Mouse (Mus musculus): ENCODE measurements around the gene Lhx3. TPM values are rescaled to one million over a fixed set of nuclear protein-coding genes. Genes with fewer than 3 reads are reported as not detected.

The Lhx3 gene
- polyA plus RNA-seq, 1 experiment from 2014 or later = not detected

DNA sequence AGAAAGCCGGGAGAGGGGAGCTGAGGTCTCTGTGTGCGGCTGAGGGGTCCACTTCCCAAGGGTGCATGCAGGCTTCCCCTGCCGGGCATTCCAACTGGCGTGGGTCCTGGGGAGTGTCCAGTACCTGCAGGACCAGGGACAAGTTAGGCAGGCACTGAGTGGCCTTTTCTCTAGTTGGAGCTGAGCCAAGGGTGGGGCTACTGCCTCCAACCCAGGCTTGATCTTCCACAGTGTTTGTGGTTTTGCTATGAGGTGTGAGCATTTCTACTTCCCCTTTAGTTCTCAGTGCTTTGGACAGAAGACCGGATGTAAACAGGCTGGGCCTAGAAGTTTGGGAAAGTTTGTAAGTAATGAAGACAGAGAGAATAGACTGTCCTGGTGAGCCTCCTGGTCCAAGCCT, 19.6 kb downstream of the Lhx3 start:
- H3K4me2 ChIP-seq = no peak overlapping the region
- whole genome bisulfite sequencing = 58% methylated on average over 5 of the region's 5 CpGs
- no peak overlapping the region for H3K27ac ChIP-seq (ENCODE audit: low read depth, low read length)
- no peak overlapping the region for H3K4me3 ChIP-seq (ENCODE audit: low read depth, low read length)
- H3K9me3 ChIP-seq (ENCODE audit: control insufficient read depth, low read length) = no peaks in the 10 kb centered on the region
- DNase-seq (ENCODE audit: low spot score) (no peak), ATAC-seq (replicated peaks; ENCODE audit: low FRiP score) (no peak)
- no peaks in the 10 kb centered on the region for H3K4me1 ChIP-seq (replicated peaks; ENCODE audit: control insufficient read depth, insufficient read depth, low read length)
- H3K36me3 ChIP-seq (ENCODE audit: control insufficient read depth, insufficient read depth, low read length) = no peaks in the 10 kb centered on the region
- H3K27me3 ChIP-seq (replicated peaks; ENCODE audit: control insufficient read depth, insufficient read depth, low read length) = peaks cover 39% of the 10 kb centered on the region
- H3K9ac ChIP-seq (ENCODE audit: low read depth, low read length) = no peak overlapping the region

DNA sequence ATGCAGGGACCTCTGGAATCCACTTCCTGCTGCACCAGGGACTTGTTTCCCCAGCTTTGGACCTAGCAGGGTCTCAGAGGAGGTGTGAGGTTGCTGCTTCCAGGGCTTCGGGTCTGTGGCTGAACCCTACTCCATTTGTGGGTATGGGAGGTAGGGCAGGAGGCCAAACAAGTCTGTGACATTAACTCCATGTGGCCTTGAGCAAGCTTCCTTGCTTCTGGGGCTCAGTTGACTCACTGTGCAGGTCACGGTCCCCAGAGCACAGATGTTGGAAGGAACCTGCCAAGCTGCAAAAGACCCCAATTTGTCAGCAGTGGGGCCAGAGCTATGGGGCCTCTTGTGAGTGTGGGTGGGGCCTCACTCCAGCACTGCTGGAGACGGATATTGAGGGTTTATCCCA, 23.7 kb downstream of the Lhx3 start:
- H3K9me3 ChIP-seq (ENCODE audit: control insufficient read depth, low read length) = no peaks in the 10 kb centered on the region
- H3K27ac ChIP-seq (ENCODE audit: low read depth, low read length) = no peak overlapping the region
- 49% methylated on average over 3 of the region's 3 CpGs for WGBS
- H3K27me3 ChIP-seq (replicated peaks; ENCODE audit: control insufficient read depth, insufficient read depth, low read length) = peaks cover 21% of the 10 kb centered on the region
- no peak overlapping the region for H3K4me3 ChIP-seq (ENCODE audit: low read depth, low read length)
- H3K4me1 ChIP-seq (replicated peaks; ENCODE audit: control insufficient read depth, insufficient read depth, low read length) = no peaks in the 10 kb centered on the region
- no peak overlapping the region for H3K4me2 ChIP-seq
- DNase-seq (ENCODE audit: low spot score) (no peak), ATAC-seq (replicated peaks; ENCODE audit: low FRiP score) (no peak)
- H3K36me3 ChIP-seq (ENCODE audit: control insufficient read depth, insufficient read depth, low read length) = no peaks in the 10 kb centered on the region
- H3K9ac ChIP-seq (ENCODE audit: low read depth, low read length) = no peak overlapping the region

GRCm38 (mm10) chr2:26182646-26183045, 25.4 kb downstream of the Lhx3 start:
- ATAC-seq (replicated peaks; ENCODE audit: low FRiP score) (no peak), DNase-seq (ENCODE audit: low spot score) (no peak)
- Histone ChIP-seq H3K27me3 (replicated peaks; ENCODE audit: control insufficient read depth, insufficient read depth, low read length) (peaks cover 18% of the 10 kb centered on the region), H3K4me3 (ENCODE audit: low read depth, low read length) (no peak overlapping the region), H3K4me1 (replicated peaks; ENCODE audit: control insufficient read depth, insufficient read depth, low read length) (peaks cover 1% of the 10 kb centered on the region), H3K27ac (ENCODE audit: low read depth, low read length) (no peak overlapping the region), H3K36me3 (ENCODE audit: control insufficient read depth, insufficient read depth, low read length) (no peaks in the 10 kb centered on the region), H3K9me3 (ENCODE audit: control insufficient read depth, low read length) (no peaks in the 10 kb centered on the region), H3K4me2 (no peak overlapping the region), H3K9ac (ENCODE audit: low read depth, low read length) (no peak overlapping the region)
- WGBS = 12% methylated on average over 6 of the region's 6 CpGs

DNA sequence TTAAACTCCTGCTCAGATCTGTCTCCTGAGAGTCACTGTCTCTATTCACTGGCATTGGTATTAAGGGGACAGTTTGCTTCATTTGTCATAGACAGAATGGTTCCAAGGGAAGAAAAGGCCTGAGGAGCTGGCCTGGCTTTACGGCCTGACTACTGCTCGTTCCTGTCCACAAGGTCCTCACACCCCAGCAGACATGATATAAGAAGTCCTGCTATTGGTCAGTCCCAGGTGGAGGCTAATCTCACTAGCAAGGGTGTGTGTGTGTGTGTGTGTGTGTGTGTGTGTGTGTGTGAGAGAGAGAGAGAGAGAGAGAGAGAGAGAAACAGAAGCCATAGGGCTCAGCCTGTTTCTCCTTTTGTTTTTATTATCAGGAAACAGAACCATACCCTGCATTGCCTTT, 30.9 kb downstream of the Lhx3 start:
- 46% methylated on average over 2 of the region's 2 CpGs for WGBS
- peaks cover 12% of the 10 kb centered on the region for H3K27me3 ChIP-seq (replicated peaks; ENCODE audit: control insufficient read depth, insufficient read depth, low read length)
- no peaks in the 10 kb centered on the region for H3K36me3 ChIP-seq (ENCODE audit: control insufficient read depth, insufficient read depth, low read length)
- ATAC-seq (replicated peaks; ENCODE audit: low FRiP score) (peak; percentile 45; the same call in 1 of the 2 replicates), DNase-seq (ENCODE audit: low spot score) (no peak)
- no peak overlapping the region for H3K27ac ChIP-seq (ENCODE audit: low read depth, low read length)
- no peak overlapping the region for H3K4me3 ChIP-seq (ENCODE audit: low read depth, low read length)
- peaks cover 7% of the 10 kb centered on the region for H3K4me1 ChIP-seq (replicated peaks; ENCODE audit: control insufficient read depth, insufficient read depth, low read length)
- peak overlapping the region; percentile 25; the same call in 1 of the 2 replicates for H3K4me2 ChIP-seq
- H3K9me3 ChIP-seq (ENCODE audit: control insufficient read depth, low read length) = no peaks in the 10 kb centered on the region
- H3K9ac ChIP-seq (ENCODE audit: low read depth, low read length) = no peak overlapping the region

- no peaks in the 10 kb centered on the region for H3K9me3 ChIP-seq (ENCODE audit: control insufficient read depth, low read length)
- no peak overlapping the region for H3K4me3 ChIP-seq (ENCODE audit: low read depth, low read length)
- H3K36me3 ChIP-seq (ENCODE audit: control insufficient read depth, insufficient read depth, low read length) = no peaks in the 10 kb centered on the region
- H3K27me3 ChIP-seq (replicated peaks; ENCODE audit: control insufficient read depth, insufficient read depth, low read length) = peaks cover 10% of the 10 kb centered on the region
- ATAC-seq (replicated peaks; ENCODE audit: low FRiP score) (peak; percentile 84), DNase-seq (ENCODE audit: low spot score) (no peak)
- 23% methylated on average over 5 of the region's 5 CpGs for WGBS
- peaks cover 7% of the 10 kb centered on the region for H3K4me1 ChIP-seq (replicated peaks; ENCODE audit: control insufficient read depth, insufficient read depth, low read length)
- peak overlapping the region; percentile 25; the same call in 1 of the 2 replicates for H3K4me2 ChIP-seq
- no peak overlapping the region for H3K27ac ChIP-seq (ENCODE audit: low read depth, low read length)
- no peak overlapping the region for H3K9ac ChIP-seq (ENCODE audit: low read depth, low read length)
Measured at GRCm38 (mm10) chr2:26176731-26177130, 31.4 kb downstream of the Lhx3 start.

- WGBS = 43% methylated on average over 4 of the region's 4 CpGs
- Histone ChIP-seq H3K27me3 (replicated peaks; ENCODE audit: control insufficient read depth, insufficient read depth, low read length) (peaks cover 16% of the 10 kb centered on the region), H3K27ac (ENCODE audit: low read depth, low read length) (no peak overlapping the region), H3K9me3 (ENCODE audit: control insufficient read depth, low read length) (no peaks in the 10 kb centered on the region), H3K9ac (ENCODE audit: low read depth, low read length) (no peak overlapping the region), H3K4me3 (ENCODE audit: low read depth, low read length) (no peak overlapping the region), H3K4me1 (replicated peaks; ENCODE audit: control insufficient read depth, insufficient read depth, low read length) (peaks cover 7% of the 10 kb centered on the region), H3K4me2 (no peak overlapping the region), H3K36me3 (ENCODE audit: control insufficient read depth, insufficient read depth, low read length) (no peaks in the 10 kb centered on the region)
- ATAC-seq (replicated peaks; ENCODE audit: low FRiP score) = no peak
- DNase-seq (ENCODE audit: low spot score) = no peak
Measured at GRCm38 (mm10) chr2:26175191-26175590, 32.9 kb downstream of the Lhx3 start.

DNA sequence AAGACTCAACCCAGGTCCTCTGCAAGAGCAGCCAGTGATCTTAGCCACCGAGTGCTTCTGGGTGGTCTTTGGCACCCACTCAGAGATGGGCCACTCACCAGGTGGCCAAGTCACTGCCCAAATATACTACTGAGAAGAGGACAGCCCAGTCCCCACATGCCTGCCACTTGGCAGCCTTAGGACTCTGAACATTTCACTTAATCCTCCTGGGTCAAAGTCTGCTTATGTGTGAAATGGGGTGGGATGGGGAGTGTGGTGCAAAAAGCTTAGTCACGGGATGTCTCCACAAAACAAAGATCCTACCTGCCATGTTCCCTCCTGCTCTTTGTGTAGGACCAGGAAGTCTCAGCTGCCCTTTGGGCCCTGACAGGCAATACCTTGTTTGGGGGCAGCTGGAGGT, 35.9 kb downstream of the Lhx3 start:
- DNase-seq (ENCODE audit: low spot score) (no peak), ATAC-seq (replicated peaks; ENCODE audit: low FRiP score) (no peak)
- H3K4me1 ChIP-seq (replicated peaks; ENCODE audit: control insufficient read depth, insufficient read depth, low read length) = peaks cover 4% of the 10 kb centered on the region
- no peak overlapping the region for H3K4me2 ChIP-seq
- peaks cover 19% of the 10 kb centered on the region for H3K27me3 ChIP-seq (replicated peaks; ENCODE audit: control insufficient read depth, insufficient read depth, low read length)
- H3K9ac ChIP-seq (ENCODE audit: low read depth, low read length) = no peak overlapping the region
- no peaks in the 10 kb centered on the region for H3K9me3 ChIP-seq (ENCODE audit: control insufficient read depth, low read length)
- no peaks in the 10 kb centered on the region for H3K36me3 ChIP-seq (ENCODE audit: control insufficient read depth, insufficient read depth, low read length)
- no peak overlapping the region for H3K27ac ChIP-seq (ENCODE audit: low read depth, low read length)
- WGBS = 69% methylated on average over 2 of the region's 2 CpGs
- no peak overlapping the region for H3K4me3 ChIP-seq (ENCODE audit: low read depth, low read length)

DNA sequence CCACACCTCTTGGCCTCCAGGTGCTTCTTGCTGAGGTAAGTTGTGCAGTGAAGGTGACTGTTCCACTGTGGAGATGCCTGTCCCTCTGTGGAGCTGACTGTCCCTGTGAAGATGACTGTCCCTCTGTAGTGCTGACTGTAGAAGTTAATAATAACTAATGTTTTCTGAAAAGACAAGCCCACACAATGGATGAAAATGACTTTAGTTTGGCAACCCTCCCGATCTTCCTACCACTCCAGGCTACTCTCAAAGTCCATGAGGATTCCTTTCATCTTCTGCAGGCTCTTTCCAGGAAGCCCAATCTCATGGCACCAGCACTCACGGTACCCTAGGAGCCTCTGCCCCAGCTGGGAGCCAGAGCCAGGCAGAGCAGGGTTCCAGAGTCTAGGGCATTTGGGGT, 37.7 kb downstream of the Lhx3 start:
- Histone ChIP-seq H3K9me3 (ENCODE audit: control insufficient read depth, low read length) (no peaks in the 10 kb centered on the region), H3K4me3 (ENCODE audit: low read depth, low read length) (no peak overlapping the region), H3K27ac (ENCODE audit: low read depth, low read length) (no peak overlapping the region), H3K27me3 (replicated peaks; ENCODE audit: control insufficient read depth, insufficient read depth, low read length) (peaks cover 18% of the 10 kb centered on the region), H3K9ac (ENCODE audit: low read depth, low read length) (no peak overlapping the region), H3K4me1 (replicated peaks; ENCODE audit: control insufficient read depth, insufficient read depth, low read length) (no peaks in the 10 kb centered on the region), H3K4me2 (no peak overlapping the region), H3K36me3 (ENCODE audit: control insufficient read depth, insufficient read depth, low read length) (no peaks in the 10 kb centered on the region)
- no peak for DNase-seq (ENCODE audit: low spot score)
- 53% methylated on average over 2 of the region's 2 CpGs for WGBS
- ATAC-seq (replicated peaks; ENCODE audit: low FRiP score) = no peak

DNA sequence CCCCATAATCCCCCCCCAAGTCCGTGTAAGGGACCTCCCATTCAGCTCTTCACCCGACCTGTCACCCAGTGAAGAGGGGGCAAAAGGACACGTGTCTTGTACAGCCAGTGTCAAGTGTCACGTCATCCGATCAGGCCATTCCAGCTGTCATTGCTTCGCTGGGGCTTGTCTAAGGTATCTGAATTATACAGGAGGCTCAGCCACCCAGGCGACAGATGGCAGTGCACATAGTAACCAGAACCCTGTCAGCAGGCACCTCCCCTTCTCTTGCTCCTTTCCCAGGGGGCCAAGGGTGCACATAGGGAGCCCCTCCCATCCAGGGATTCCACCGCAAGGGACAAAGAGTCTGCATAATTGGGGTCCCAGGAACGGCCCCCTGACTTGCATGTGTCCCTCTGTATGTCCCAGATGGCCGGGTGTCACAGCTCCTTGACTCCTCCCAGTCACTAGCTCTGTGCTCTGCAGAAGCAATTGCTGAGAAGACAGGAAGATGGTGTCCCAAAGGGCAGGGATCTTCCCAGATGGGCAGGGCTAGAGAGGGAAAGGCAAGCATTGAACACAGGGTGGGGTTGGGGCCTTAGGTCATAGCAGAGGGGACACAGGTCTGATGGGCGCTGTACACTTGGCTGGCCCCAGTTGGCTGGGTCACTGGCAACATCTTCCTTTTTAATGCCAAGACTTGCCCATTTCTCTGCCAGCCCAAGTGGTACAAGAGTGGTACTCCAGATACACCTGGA, 39.1 kb downstream of the Lhx3 start:
- H3K4me2 ChIP-seq = no peak overlapping the region
- ATAC-seq (replicated peaks; ENCODE audit: low FRiP score) (0 out of 2 replicates have a peak, but pooled peaks have one; percentile 7), DNase-seq (ENCODE audit: low spot score) (no peak)
- no peak overlapping the region for H3K9ac ChIP-seq (ENCODE audit: low read depth, low read length)
- peaks cover 14% of the 10 kb centered on the region; the same call in 1 of the 2 replicates for H3K27me3 ChIP-seq (replicated peaks; ENCODE audit: control insufficient read depth, insufficient read depth, low read length)
- 46% methylated on average over 11 of the region's 11 CpGs for WGBS
- no peak overlapping the region for H3K27ac ChIP-seq (ENCODE audit: low read depth, low read length)
- no peaks in the 10 kb centered on the region for H3K9me3 ChIP-seq (ENCODE audit: control insufficient read depth, low read length)
- no peak overlapping the region for H3K4me3 ChIP-seq (ENCODE audit: low read depth, low read length)
- H3K4me1 ChIP-seq (replicated peaks; ENCODE audit: control insufficient read depth, insufficient read depth, low read length) = no peaks in the 10 kb centered on the region; the same call in 1 of the 2 replicates
- H3K36me3 ChIP-seq (ENCODE audit: control insufficient read depth, insufficient read depth, low read length) = no peaks in the 10 kb centered on the region
